Mouse (Mus musculus) ES-E14 (cell line): ENCODE results near the gene Cxcr4.

Experiments used
- CHD2 ChIP-seq: IDR thresholded peaks from 2 replicates; pipeline ENCODE4 v1.6.1; 2014; ENCODE audit warnings: mild to moderate bottlenecking, low read depth, low read length, inconsistent platforms
- HCFC1 ChIP-seq: IDR thresholded peaks from 2 replicates; pipeline ENCODE4 v1.6.1; 2012; ENCODE audit warnings: low read length, inconsistent platforms, borderline replicate concordance; ENCODE audit not compliant: insufficient read depth
- ZC3H11A ChIP-seq: IDR thresholded peaks from 2 replicates; pipeline ENCODE4 v1.6.1; 2012; ENCODE audit warnings: low read depth, mild to moderate bottlenecking, inconsistent platforms, low read length, borderline replicate concordance
- ZNF384 ChIP-seq: IDR thresholded peaks from 2 replicates; pipeline ENCODE4 v1.6.1; 2012; ENCODE audit warnings: low read depth, low read length, inconsistent platforms

DNA sequence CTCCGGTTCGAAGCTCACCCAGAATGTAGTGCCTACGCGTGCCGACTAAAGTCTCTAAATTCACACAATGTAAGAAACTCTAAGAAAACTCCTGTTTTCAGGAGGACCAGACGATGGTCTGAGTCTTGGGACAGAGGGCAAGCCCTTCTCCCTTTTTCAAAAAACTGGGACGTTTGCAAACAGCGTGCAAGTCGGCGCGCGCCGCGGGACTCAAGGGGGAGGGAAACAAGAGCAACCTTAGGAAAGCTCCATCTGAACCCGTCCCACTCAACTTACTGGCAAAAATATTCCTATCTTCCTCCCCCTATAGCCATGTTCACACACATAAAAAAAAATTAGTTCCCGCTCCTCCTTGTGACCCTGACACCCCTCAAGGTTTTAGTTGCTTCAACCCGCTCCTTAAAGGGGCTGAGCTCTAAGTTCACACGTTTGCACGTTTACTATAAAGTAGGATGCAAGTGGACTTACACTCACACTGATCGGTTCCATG is 327 bp downstream of the Cxcr4 start:
- no peak for TF ChIP-seq ZC3H11A
- TF ChIP-seq CHD2: no peak
- no peak for TF ChIP-seq ZNF384
- TF ChIP-seq HCFC1: no peak
